Mouse (Mus musculus) spleen, adult 2 months (tissue): ENCODE measurements around the gene 2510009E07Rik.

Source experiments
- CTCF ChIP-seq: fragments of 200-500 bp; IDR thresholded peaks from 2 replicates; pipeline ENCODE4 v1.5.1; 2011; ENCODE audit warnings: mild to moderate bottlenecking, inconsistent platforms; ENCODE audit not compliant: insufficient read depth, insufficient read length, insufficient replicate concordance; ENCODE audit errors: extremely low read depth
- POLR2A ChIP-seq: fragments of 200-500 bp; IDR thresholded peaks from 2 replicates; pipeline ENCODE4 v1.6.1; 2011; ENCODE audit warnings: low read depth, low read length, inconsistent platforms

- TF ChIP-seq CTCF (no peak), POLR2A (no peak)
Observed at GRCm38 (mm10) chr16:21607651-21608040, 86.8 kb downstream of the 2510009E07Rik start.
